Mouse (Mus musculus) adipocyte (in vitro differentiated cells): ENCODE measurements at regions not wholly inside any gene's neighbourhood (a gene's known extent, or its start where the extent isn't known, plus 50 kb on each side); places are given as distances from the start of the nearest gene placed in this dataset.

Experiments
- DNase-seq: peaks from one replicate; pipeline ENCODE4 v3.0.0-alpha.2; 2016; ENCODE audit warnings: low spot score

GRCm38 (mm10) chr4:64207118-64207868, 160.5 kb upstream of the Tnc start:
- DNase-seq, result no peak

GRCm38 (mm10) chr4:64200808-64201190, 154.0 kb upstream of the Tnc start:
- DNase-seq, result no peak

- peak; percentile 13 for DNase-seq
Measured at GRCm38 (mm10) chr4:64200151-64200807, 153.5 kb upstream of the Tnc start.

GRCm38 (mm10) chr4:64184986-64185385, 138.2 kb upstream of the Tnc start:
- DNase-seq, result peak; percentile 80

- DNase-seq, result no peak
Measured at GRCm38 (mm10) chr4:64175938-64176337, 129.1 kb upstream of the Tnc start.

GRCm38 (mm10) chr4:64171476-64171875, 124.7 kb upstream of the Tnc start:
- peak; percentile 76 for DNase-seq

GRCm38 (mm10) chr4:64148989-64149463, 102.2 kb upstream of the Tnc start:
- DNase-seq, result no peak

- no peak for DNase-seq
Measured at GRCm38 (mm10) chr4:64145924-64146323, 99.1 kb upstream of the Tnc start.

- DNase-seq, result no peak
Measured at GRCm38 (mm10) chr4:64142963-64143362, 96.1 kb upstream of the Tnc start.

GRCm38 (mm10) chr4:64142356-64142787, 95.6 kb upstream of the Tnc start:
- no peak for DNase-seq

GRCm38 (mm10) chr4:64139836-64140235, 93.0 kb upstream of the Tnc start:
- DNase-seq, result no peak

GRCm38 (mm10) chr4:64135036-64135435, 88.2 kb upstream of the Tnc start:
- no peak for DNase-seq

GRCm38 (mm10) chr4:64129290-64129689, 82.5 kb upstream of the Tnc start:
- DNase-seq, result no peak

- no peak for DNase-seq
Measured at GRCm38 (mm10) chr4:64124387-64125088, 77.7 kb upstream of the Tnc start.

GRCm38 (mm10) chr4:64123675-64124074, 76.9 kb upstream of the Tnc start:
- no peak for DNase-seq

GRCm38 (mm10) chr4:64098247-64098646, 51.4 kb upstream of the Tnc start:
- no peak for DNase-seq
